Mouse (Mus musculus) liver, embryonic 15.5 days (tissue): ENCODE results near the gene Creld2. TPM values are rescaled to one million over a fixed set of nuclear protein-coding genes. Genes with fewer than 3 reads are reported as not detected.

ENCODE experiments used
- ATAC-seq: fragments of 200-750 bp; cut with Nextera tagmentation; 2 replicates; pipeline ENCODE4 v1.8.0; 2017; ENCODE audit warnings: moderate number of reproducible peaks, mild to moderate bottlenecking, moderate library complexity; ENCODE audit not compliant: insufficient read depth
- H3K27ac ChIP-seq: fragments of 300-500 bp; sonication (generic); replicated peaks from 2 replicates; pipeline ENCODE4 v1.5.1; 2015; ENCODE audit warnings: mild to moderate bottlenecking, inconsistent platforms
- H3K27me3 ChIP-seq: fragments of 300-500 bp; sonication (generic); 2 replicates; pipeline ENCODE4 v1.6.1; 2015; ENCODE audit warnings: mild to moderate bottlenecking, inconsistent platforms
- H3K36me3 ChIP-seq: fragments of 300-500 bp; sonication (generic); replicated peaks from 2 replicates; pipeline ENCODE4 v1.6.1; 2015; ENCODE audit warnings: moderate library complexity, mild to moderate bottlenecking, inconsistent platforms
- H3K4me1 ChIP-seq: fragments of 300-500 bp; sonication (generic); replicated peaks from 2 replicates; pipeline ENCODE4 v1.6.1; 2015; ENCODE audit warnings: inconsistent platforms
- H3K4me2 ChIP-seq: fragments of 300-500 bp; sonication (generic); 2 replicates; pipeline ENCODE4 v1.6.1; 2015; ENCODE audit warnings: moderate library complexity, mild to moderate bottlenecking, inconsistent platforms
- H3K4me3 ChIP-seq: fragments of 300-500 bp; sonication (generic); replicated peaks from 2 replicates; pipeline ENCODE4 v1.5.1; 2015; ENCODE audit warnings: mild to moderate bottlenecking, inconsistent platforms
- H3K9ac ChIP-seq: fragments of 300-500 bp; sonication (generic); 2 replicates; pipeline ENCODE4 v1.6.1; 2015; ENCODE audit warnings: moderate library complexity, mild to moderate bottlenecking, inconsistent platforms
- H3K9me3 ChIP-seq: fragments of 300-500 bp; sonication (generic); replicated peaks from 2 replicates; pipeline ENCODE4 v1.6.1; 2016; ENCODE audit warnings: inconsistent platforms
- WGBS: fragments of 180-500 bp; shearing (Covaris S2); methylation state at CpG from one replicate; pipeline ENCODE4 v1.1.7; 2015; ENCODE audit warnings: mixed read lengths; ENCODE audit not compliant: insufficient replicate concordance; 5-methylcytosine and 5-hydroxymethylcytosine counted together
- polyA plus RNA-seq: library from polyadenylated mRNA; unstranded; fragments of >200 nt; fragmentation: Nextera tagmentation; extraction: Ambion mirVana; gene quantifications from 2 replicates; pipeline ENCODE4 v1.2.1, GENCODE M21; 2015

Gene Creld2
- polyA plus RNA-seq, 1 experiment from 2014 or later, result 39.6 TPM

DNA sequence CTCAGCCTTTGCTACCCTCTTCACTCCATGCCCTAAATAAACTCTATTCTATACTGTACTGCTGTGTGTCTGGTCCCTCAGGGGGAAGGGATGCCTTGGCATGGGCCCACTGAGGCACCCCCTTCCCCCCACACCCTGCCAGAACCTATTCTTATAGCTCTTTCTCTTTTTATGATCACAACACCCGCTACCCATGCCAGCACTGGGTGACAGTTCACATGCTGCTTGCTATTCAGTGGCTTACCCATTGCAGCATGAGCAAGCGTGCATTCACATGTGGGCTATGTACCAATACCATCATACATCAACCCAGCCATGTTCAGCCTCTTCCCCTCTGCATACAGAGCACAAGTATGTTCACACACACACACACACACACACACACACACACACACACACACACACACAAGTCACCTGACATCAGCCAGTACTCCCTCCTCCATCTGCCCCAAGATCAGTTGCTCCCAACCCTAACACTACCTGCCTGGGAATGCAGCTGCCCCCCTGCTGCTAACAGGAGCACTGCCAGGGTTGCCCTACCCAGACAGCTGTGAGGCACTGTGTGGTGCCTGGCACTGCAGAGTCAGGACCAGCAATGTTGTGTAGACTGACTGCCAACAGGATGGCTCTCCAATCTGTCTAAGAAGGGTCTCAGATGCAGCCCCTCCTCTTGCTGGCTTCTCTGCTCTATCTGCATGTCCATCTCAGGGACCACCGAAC, 22.3 kb downstream of the Creld2 start:
- Histone ChIP-seq H3K4me3 (no peak overlapping the region), H3K4me2 (no peak overlapping the region), H3K9me3 (no peaks in the 10 kb centered on the region), H3K27ac (no peak overlapping the region), H3K4me1 (peaks cover 16% of the 10 kb centered on the region), H3K27me3 (peaks cover 20% of the 10 kb centered on the region), H3K36me3 (no peaks in the 10 kb centered on the region), H3K9ac (no peak overlapping the region)
- 54% methylated on average over 3 of the region's 3 CpGs for WGBS
- ATAC-seq, result no peak

GRCm38 (mm10) chr15:88842300-88842673, 22.8 kb downstream of the Creld2 start:
- 46% methylated on average over 3 of the region's 3 CpGs for WGBS
- Histone ChIP-seq H3K9me3 (no peaks in the 10 kb centered on the region), H3K4me3 (no peak overlapping the region), H3K27ac (no peak overlapping the region), H3K4me1 (peaks cover 13% of the 10 kb centered on the region), H3K9ac (no peak overlapping the region), H3K36me3 (no peaks in the 10 kb centered on the region), H3K4me2 (no peak overlapping the region), H3K27me3 (peaks cover 16% of the 10 kb centered on the region)
- no peak for ATAC-seq

- ATAC-seq, result no peak
- Histone ChIP-seq H3K36me3 (no peaks in the 10 kb centered on the region), H3K27me3 (0 out of 2 replicates have a peak, but pooled peaks cover 7% of the 10 kb centered on the region), H3K4me3 (no peak overlapping the region), H3K4me1 (peaks cover 8% of the 10 kb centered on the region), H3K27ac (no peak overlapping the region), H3K9me3 (no peaks in the 10 kb centered on the region), H3K9ac (no peak overlapping the region), H3K4me2 (no peak overlapping the region)
- WGBS, result 39% methylated on average over 8 of the region's 8 CpGs
These were observed 24.1 kb downstream of the Creld2 start for GRCm38 (mm10) chr15:88843486-88844097.

DNA sequence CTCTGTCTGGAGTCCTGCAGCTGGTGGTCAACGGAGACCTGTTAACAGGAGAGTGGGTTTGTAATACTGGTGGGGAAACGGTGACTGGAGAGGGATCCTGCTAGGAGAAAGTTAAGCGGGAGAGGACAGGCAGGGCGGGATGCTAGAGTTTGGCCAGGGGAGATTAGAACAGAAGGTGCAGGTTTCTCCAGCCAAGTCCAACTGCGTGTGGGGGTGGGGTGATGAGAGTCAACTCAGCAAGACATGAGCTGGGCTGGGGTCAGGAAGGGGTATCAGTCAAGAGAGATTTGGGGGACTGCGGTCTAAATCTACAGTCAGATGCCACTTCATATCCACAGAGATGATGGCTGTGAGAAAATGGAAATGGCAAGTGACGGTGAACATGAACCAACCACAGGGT, 25.5 kb downstream of the Creld2 start:
- no peaks in the 10 kb centered on the region for H3K36me3 ChIP-seq
- no peaks in the 10 kb centered on the region for H3K4me1 ChIP-seq
- 69% methylated on average over 7 of the region's 7 CpGs for WGBS
- H3K27ac ChIP-seq, result no peak overlapping the region
- no peak for ATAC-seq
- no peaks in the 10 kb centered on the region for H3K9me3 ChIP-seq
- H3K9ac ChIP-seq, result no peak overlapping the region
- no peaks in the 10 kb centered on the region for H3K27me3 ChIP-seq
- no peak overlapping the region for H3K4me2 ChIP-seq
- H3K4me3 ChIP-seq, result no peak overlapping the region

- no peaks in the 10 kb centered on the region for H3K36me3 ChIP-seq
- WGBS, result 50% methylated on average over 1 of the region's 1 CpGs
- H3K4me2 ChIP-seq, result no peak overlapping the region
- ATAC-seq, result no peak
- no peak overlapping the region for H3K27ac ChIP-seq
- 0 out of 2 replicates have a peak, but pooled peaks cover 2% of the 10 kb centered on the region for H3K4me1 ChIP-seq
- H3K9me3 ChIP-seq, result no peaks in the 10 kb centered on the region
- no peak overlapping the region for H3K4me3 ChIP-seq
- no peaks in the 10 kb centered on the region for H3K27me3 ChIP-seq
- no peak overlapping the region for H3K9ac ChIP-seq
These were observed 29.2 kb downstream of the Creld2 start for GRCm38 (mm10) chr15:88848661-88849060.

DNA sequence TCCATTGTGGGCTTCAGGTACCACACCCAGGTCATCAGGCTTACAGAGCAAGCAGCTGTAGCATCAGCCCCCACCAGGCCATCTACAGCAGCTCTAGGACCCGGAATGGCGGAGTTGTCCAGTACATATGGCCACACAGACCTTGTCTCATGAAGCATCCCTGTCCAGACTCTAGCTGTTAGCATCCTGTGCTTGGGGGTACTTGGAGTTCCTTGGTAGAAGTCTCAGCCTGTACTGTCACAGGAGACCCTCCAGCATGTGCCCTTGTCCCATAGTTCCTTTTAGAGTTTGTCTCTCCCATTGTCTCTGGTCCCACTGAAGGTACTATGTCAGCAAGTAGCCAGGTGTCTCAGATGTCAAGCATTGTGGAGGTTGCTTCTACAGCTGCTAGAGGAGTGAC, 30.2 kb downstream of the Creld2 start:
- no peak overlapping the region for H3K27ac ChIP-seq

GRCm38 (mm10) chr15:88850146-88850826, 30.8 kb downstream of the Creld2 start:
- H3K9me3 ChIP-seq, result no peaks in the 10 kb centered on the region
- no peak overlapping the region for H3K9ac ChIP-seq
- no peak overlapping the region for H3K4me2 ChIP-seq
- WGBS, result 49% methylated on average over 10 of the region's 10 CpGs
- H3K27ac ChIP-seq, result peak overlapping the region; percentile 55; the same call in 1 of the 2 replicates
- no peaks in the 10 kb centered on the region for H3K36me3 ChIP-seq
- no peaks in the 10 kb centered on the region for H3K27me3 ChIP-seq
- peak; percentile 85 for ATAC-seq
- peaks cover 8% of the 10 kb centered on the region for H3K4me1 ChIP-seq
- no peak overlapping the region for H3K4me3 ChIP-seq

More for the DNA sequence above, 30.2 kb downstream of the Creld2 start:
- Histone ChIP-seq H3K4me2 (no peak overlapping the region), H3K9me3 (no peaks in the 10 kb centered on the region), H3K4me1 (peaks cover 5% of the 10 kb centered on the region; the same call in 1 of the 2 replicates), H3K27me3 (no peaks in the 10 kb centered on the region), H3K36me3 (no peaks in the 10 kb centered on the region), H3K9ac (no peak overlapping the region), H3K4me3 (no peak overlapping the region)
- WGBS, result 70% methylated on average over 2 of the region's 2 CpGs
- no peak for ATAC-seq

DNA sequence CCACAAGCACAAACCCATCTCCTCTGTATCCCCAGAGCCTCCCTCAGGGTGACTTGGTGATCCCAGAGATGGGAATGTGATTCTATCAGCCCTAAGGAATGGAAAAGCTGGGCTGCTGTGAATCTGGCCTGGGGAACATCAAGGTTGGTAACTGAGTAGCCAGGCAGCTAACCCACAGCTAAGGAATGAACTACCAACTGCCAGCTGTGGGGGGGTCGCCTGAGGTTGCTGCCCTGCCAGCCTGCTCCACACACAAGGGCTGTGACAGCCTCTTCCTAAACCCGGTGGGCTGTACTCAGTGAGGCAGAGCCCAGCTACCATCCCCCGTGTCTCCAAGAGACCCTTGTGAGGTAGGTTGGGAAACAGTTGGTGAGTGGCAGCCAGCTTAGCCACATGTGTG, 31.6 kb downstream of the Creld2 start:
- WGBS, result 39% methylated on average over 3 of the region's 3 CpGs
- H3K4me3 ChIP-seq, result no peak overlapping the region
- peaks cover 11% of the 10 kb centered on the region for H3K4me1 ChIP-seq
- no peak overlapping the region for H3K9ac ChIP-seq
- no peaks in the 10 kb centered on the region for H3K27me3 ChIP-seq
- H3K27ac ChIP-seq, result 0 out of 2 replicates have a peak overlapping the region, but pooled peaks have one; percentile 53
- H3K4me2 ChIP-seq, result no peak overlapping the region
- no peaks in the 10 kb centered on the region for H3K9me3 ChIP-seq
- H3K36me3 ChIP-seq, result no peaks in the 10 kb centered on the region
- ATAC-seq, result no peak

GRCm38 (mm10) chr15:88851507-88852149, 32.2 kb downstream of the Creld2 start:
- Histone ChIP-seq H3K4me2 (no peak overlapping the region), H3K4me1 (peaks cover 11% of the 10 kb centered on the region), H3K4me3 (no peak overlapping the region), H3K9me3 (no peaks in the 10 kb centered on the region), H3K27ac (no peak overlapping the region), H3K36me3 (no peaks in the 10 kb centered on the region), H3K27me3 (no peaks in the 10 kb centered on the region), H3K9ac (no peak overlapping the region)
- 61% methylated on average over 10 of the region's 10 CpGs for WGBS
- no peak for ATAC-seq

DNA sequence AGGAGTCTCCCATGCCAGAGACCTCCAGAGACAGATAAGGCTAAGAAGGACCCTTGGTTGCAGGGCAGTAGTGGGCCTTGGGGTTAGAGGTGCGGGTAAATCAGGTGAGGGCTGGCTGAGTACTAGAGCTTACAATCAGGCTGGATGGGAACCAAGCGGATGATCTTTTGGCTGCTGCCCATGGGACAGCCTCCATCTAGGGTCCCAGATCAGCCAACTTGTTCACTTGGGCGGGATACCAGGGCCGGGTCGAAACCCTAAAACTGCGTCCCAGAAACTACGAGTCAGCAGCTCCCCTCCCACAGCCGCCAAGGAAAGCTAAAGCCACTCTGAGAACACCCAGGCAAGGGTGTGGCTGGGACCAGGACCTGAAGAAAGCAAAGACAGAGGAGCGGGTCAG, 33.7 kb downstream of the Creld2 start:
- Histone ChIP-seq H3K4me2 (no peak overlapping the region), H3K9ac (no peak overlapping the region), H3K36me3 (no peaks in the 10 kb centered on the region), H3K4me1 (peaks cover 11% of the 10 kb centered on the region), H3K27ac (no peak overlapping the region), H3K27me3 (no peaks in the 10 kb centered on the region), H3K4me3 (no peak overlapping the region), H3K9me3 (no peaks in the 10 kb centered on the region)
- WGBS, result 58% methylated on average over 9 of the region's 9 CpGs
- ATAC-seq, result no peak
